Mouse (Mus musculus) small intestine, adult 2 months (tissue): ENCODE data around the gene Cercam.

Experiments
- CTCF ChIP-seq: fragments of 200-500 bp; IDR thresholded peaks from 2 replicates; pipeline ENCODE4 v1.5.1; 2012; ENCODE audit warnings: low read depth, mild to moderate bottlenecking, control low read depth, inconsistent platforms, low read length, moderate library complexity, mixed read lengths; ENCODE audit not compliant: insufficient replicate concordance, insufficient read length; ENCODE audit errors: extremely low read depth
- POLR2A ChIP-seq: fragments of 200-500 bp; IDR thresholded peaks from 2 replicates; pipeline ENCODE4 v1.6.1; 2012; ENCODE audit warnings: low read depth, mild to moderate bottlenecking, control low read depth, inconsistent platforms, low read length, moderate library complexity

DNA sequence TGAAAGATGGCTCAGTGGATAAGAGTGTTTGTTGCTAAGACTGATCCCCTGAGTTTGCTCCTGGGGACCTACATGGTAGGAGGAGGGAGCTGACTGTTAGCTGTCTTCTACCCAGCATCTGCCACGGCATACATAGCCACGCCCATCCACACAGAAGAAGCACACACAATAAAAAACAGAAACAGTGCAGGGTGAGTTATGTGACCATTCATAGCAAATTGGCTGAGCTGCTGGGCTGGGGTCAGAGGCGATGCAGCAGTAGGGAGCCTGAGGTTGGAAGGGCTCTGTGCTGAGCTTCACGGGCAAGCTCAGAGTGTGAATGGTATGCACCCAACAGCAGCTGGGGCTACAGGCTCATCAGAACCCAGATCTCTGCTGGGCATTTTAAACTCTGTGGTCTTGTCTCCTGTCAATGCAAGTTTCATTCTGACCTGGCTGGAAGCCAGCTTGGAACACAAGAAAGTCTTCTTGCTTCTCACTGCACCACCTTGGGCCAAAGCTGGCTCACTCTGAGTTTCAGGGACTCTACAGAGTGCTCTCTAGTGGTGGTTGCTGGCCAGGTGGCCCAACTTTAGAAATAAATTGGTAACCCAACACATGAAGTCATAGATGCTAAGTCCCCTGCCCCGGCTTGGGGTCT, 19.0 kb upstream of the Cercam start:
- TF ChIP-seq POLR2A (no peak), CTCF (no peak)
